Mouse (Mus musculus): ENCODE data around the gene Psmd9. TPM values are rescaled to one million over a fixed set of nuclear protein-coding genes. Genes with fewer than 3 reads are reported as not detected.

The Psmd9 gene
- polyA plus RNA-seq, 1 experiment from 2014 or later: 79.3 TPM

DNA sequence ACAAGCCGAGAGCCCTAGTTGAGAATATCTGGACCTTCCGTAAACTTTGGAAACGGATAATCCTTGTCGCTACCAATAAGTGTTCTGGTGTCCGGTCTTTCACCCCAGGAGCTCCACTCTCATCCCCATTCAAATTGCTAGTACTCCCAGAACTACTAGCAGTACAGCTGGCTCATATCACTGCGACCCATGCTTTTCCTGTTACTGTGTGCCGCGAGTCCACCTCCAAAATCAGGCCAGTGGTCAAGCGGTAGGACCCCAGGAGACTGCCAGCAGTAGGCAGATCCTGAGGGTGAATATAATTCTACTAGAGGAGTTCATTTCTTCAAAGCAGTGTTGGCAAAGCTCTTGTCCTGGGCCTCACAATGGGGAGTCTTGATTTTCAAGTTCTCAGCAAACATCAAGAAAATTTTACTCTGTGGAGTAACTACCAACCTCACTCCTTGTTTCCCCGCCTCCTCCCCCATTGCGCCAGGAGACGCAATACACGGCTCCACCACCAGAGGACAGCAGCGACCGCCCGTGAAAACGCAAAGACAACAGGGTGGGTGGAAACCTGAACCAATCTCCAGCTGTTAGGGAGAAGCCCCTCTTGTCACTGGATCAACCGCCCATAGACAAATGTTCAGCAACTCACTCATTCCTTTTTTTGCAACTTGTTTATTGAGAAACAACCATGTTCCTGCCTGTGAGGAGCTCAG is 36.0 kb upstream of the Psmd9 start:
- Histone ChIP-seq H3K36me3 (peaks cover 51% of the 10 kb centered on the region), H3K9me3 (no peaks in the 10 kb centered on the region), H3K27me3 (no peaks in the 10 kb centered on the region), H3K9ac (peak overlapping the region; percentile 100; the same call in 1 of the 2 replicates), H3K4me2 (peak overlapping the region; percentile 100), H3K4me3 (peak overlapping the region; percentile 76), H3K27ac (peak overlapping the region; percentile 100), H3K4me1 (replicated peaks) (peaks cover 76% of the 10 kb centered on the region)
- WGBS: 19% methylated on average over 18 of the region's 18 CpGs
- ATAC-seq (ENCODE audit: low FRiP score): no peak

DNA sequence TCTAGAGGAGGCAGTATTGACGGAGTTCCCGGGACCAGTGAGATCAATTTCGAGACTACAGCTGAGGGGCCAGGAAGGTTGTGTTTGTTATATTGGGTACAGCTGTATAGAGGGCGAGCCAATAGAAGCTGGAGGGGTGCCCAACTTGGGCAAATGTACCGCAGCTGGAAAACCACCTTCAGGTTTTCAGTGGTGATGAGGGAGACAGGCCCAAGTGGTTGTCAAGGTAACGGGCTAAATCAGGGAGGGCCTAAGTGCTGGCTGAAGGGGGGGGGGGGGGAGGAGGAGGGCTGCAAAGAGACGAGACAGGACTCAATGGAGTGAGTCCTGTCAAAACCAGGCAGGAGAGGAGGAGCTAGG is 35.4 kb upstream of the Psmd9 start:
- H3K36me3 ChIP-seq: peaks cover 45% of the 10 kb centered on the region
- H3K27ac ChIP-seq: peak overlapping the region; percentile 100
- H3K4me1 ChIP-seq (replicated peaks): peaks cover 75% of the 10 kb centered on the region
- ATAC-seq (ENCODE audit: low FRiP score): no peak
- H3K9me3 ChIP-seq: no peaks in the 10 kb centered on the region
- H3K27me3 ChIP-seq: no peaks in the 10 kb centered on the region
- H3K9ac ChIP-seq: peak overlapping the region; percentile 100
- peak overlapping the region; percentile 100 for H3K4me2 ChIP-seq
- peak overlapping the region; percentile 76 for H3K4me3 ChIP-seq
- WGBS: 17% methylated on average over 6 of the region's 7 CpGs

DNA sequence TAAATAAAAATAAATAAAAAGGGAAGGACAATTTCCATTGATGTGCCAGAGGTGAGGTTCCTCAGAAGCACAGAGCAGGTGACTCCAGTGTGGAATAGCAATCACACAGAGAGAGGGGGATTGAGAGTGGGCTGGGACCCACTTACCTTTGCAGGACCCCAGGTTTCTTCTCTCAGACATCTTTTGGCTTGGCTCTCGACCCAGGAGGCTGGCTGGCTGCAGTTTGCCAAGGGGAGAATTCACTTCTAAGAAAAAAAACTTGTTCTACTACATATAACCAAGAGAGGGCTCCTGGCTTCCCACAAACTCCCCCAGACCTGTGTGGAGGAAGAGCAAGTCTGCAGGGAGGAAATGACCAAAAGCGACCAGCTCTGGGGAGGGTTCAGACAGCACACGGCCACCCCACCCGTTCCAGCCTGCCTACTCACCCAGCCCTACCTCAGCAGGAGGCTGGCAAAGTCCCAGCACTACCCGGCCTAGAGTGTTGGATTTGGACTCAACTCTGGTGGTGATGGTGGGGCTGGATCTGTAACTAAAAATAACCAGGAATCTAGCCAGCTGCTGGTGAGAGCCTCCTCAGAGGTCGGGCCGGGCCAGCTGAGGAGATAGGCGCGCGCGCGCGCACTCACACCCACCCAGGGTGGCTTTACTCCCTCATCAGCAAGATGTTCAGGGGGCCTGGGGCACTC is 34.9 kb upstream of the Psmd9 start:
- Histone ChIP-seq H3K27me3 (no peaks in the 10 kb centered on the region), H3K4me1 (replicated peaks) (peaks cover 71% of the 10 kb centered on the region), H3K27ac (peak overlapping the region; percentile 100), H3K4me3 (peak overlapping the region; percentile 76), H3K9ac (peak overlapping the region; percentile 100), H3K9me3 (no peaks in the 10 kb centered on the region), H3K36me3 (peaks cover 40% of the 10 kb centered on the region), H3K4me2 (peak overlapping the region; percentile 100)
- no peak for ATAC-seq (ENCODE audit: low FRiP score)
- WGBS: 18% methylated on average over 13 of the region's 13 CpGs

DNA sequence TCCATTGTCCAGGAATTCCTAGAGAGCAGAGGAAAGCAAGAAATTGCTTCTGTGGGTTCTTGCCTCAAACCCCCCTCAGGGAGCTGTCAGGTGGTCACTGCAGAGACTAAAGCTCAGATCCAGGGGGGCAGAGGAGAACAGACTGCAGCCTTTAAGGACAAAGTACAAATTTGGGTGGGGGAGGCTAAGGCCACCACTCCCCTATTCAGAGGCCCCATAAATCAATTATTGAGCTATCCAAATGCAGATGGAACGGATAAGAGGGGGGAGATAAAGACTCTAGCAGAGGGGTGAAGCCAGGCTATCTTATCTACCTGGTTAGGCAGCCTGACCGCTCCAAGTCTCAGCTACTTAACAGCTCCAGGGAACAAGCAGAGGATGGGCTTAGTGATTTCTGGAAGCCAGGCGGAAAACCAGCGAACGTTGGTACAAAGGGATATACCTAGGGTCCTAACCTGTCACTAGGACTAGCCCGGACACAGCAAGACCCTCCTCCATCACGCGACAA is 34.3 kb upstream of the Psmd9 start:
- Histone ChIP-seq H3K9ac (peak overlapping the region; percentile 100), H3K4me2 (peak overlapping the region; percentile 100), H3K4me3 (peak overlapping the region; percentile 76), H3K27me3 (no peaks in the 10 kb centered on the region), H3K4me1 (replicated peaks) (peaks cover 71% of the 10 kb centered on the region), H3K27ac (peak overlapping the region; percentile 100), H3K9me3 (no peaks in the 10 kb centered on the region), H3K36me3 (peaks cover 34% of the 10 kb centered on the region)
- no peak for ATAC-seq (ENCODE audit: low FRiP score)
- 22% methylated on average over 8 of the region's 8 CpGs for WGBS

DNA sequence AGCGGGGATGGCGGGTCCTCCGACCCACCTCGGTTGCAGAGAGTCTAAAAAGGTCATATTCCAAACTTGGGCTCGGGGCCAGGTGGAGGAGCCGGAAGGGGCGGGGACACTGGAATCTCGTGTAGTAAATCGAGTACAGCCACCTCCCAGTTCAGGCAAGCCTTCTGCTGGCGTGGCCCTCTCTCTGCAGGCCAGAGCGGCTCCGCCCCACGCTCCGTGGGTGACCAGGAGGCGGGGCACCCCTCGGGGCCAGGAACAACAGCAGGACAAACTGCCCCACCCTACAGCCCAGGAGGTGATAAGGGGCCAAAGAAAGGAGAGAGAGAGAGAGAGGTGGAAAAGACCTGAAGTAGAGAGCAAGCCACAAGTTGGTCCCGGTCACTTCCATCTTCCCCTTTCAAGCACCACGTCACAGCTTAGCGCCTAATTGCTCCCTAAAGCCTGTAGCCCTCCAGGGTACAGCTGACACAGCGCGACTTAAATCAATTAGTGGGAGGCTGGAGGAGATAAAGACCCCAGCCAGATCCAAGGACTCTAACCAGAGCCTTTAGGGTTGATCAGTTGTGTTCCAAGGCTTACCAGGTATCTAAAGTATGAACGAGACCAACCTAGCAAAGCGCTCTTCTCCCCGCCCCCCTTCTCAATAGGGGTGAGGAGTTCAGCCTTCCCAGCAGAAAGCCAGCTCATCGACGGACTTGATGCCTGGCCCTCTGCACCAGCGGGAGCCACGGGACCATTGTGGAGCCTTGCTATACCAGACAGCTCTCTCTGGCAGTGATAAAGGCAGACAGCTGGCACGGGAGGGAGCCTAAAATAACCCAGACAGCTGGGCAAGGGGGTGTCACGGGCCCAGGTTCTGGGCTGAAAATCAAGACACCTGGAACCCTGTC is 33.5 kb upstream of the Psmd9 start:
- Histone ChIP-seq H3K4me2 (peak overlapping the region; percentile 100), H3K9ac (peak overlapping the region; percentile 100), H3K27me3 (no peaks in the 10 kb centered on the region), H3K9me3 (no peaks in the 10 kb centered on the region), H3K4me1 (replicated peaks) (peaks cover 71% of the 10 kb centered on the region), H3K36me3 (peaks cover 26% of the 10 kb centered on the region), H3K4me3 (peak overlapping the region; percentile 76), H3K27ac (peak overlapping the region; percentile 100)
- 3% methylated on average over 30 of the region's 30 CpGs for WGBS
- ATAC-seq (ENCODE audit: low FRiP score): peak; percentile 27

DNA sequence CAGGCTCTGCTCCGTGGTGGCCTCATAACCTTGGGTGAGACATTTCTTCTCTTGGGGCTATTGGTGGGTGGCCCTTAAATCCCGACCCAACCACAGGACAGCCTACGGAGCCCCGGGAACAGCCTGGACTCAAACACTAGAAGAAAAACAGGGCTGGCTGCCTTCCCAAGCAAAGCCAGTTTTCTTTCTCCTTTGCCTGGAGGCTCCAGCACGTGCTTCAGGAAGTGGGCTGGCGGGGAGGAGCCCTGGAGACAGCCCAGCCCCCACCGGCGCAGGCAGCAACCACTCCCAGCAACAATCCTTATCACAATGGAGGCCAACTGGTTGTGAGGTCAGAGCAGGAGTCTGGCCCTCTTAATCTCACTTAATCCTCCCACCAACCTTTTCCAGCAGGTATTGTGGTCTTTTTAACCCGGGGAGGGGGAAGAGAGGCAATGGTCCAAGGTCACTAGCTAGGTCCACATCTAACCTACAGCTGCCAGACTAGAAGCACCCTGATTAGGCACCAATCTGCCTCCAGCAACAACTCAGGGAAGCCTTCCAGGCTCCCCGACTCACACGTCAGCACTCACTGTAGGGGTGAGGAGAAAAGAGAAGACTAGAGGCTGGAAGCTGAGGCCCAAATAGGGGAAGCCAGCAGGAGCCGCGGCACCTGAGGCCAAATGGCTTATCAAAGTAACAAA is 32.7 kb upstream of the Psmd9 start:
- under 1% methylated on average over 13 of the region's 13 CpGs for WGBS
- no peak; the same call in 1 of the 2 replicates for ATAC-seq (ENCODE audit: low FRiP score)
- peak overlapping the region; percentile 100 for H3K4me2 ChIP-seq

DNA sequence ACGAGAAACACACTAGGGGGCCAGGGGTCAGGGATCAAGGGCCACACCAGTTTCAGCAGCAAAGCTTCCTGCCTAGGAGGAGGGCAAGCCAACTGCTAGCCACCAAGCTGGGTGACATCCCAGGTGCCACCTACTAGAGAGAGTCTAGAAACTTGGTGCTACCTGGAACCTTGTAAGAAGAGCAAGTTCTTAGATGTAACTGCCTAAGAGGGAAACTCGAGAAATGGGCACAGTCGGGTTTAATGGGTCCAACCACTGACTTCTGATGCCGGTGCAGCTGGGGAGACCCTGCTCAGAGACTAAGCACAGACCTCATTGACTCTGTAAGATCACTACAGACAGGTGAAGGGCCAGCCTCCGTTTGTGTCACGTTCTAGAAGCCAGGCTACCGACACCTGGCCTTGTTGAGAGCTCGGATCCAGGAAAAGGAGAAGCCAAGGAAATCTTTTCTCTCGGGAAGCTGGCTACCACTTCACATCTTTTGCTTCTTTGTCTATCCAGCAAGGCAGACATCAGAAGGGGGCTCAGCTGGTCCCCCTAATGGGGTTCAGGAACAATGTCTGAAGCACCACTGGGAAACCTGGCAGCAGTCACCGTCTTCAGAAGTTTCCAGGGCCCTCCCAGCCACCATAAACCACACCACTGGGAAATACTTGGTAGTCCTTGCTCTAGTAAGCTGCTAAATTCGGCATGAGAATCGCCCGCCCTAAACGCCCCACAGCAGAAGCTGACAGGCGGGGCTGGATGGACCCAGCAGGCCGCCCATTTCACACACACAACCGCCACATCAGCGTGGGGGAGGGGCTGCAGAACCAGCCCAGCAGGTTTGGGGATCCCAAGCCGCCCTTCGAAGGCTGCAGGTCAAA is 31.9 kb upstream of the Psmd9 start:
- peak overlapping the region; percentile 100 for H3K4me2 ChIP-seq
- under 1% methylated on average over 20 of the region's 20 CpGs for WGBS
- H3K9ac ChIP-seq: peak overlapping the region; percentile 100
- H3K4me3 ChIP-seq: peak overlapping the region; percentile 76
- peaks cover 60% of the 10 kb centered on the region for H3K4me1 ChIP-seq (replicated peaks)
- H3K9me3 ChIP-seq: no peaks in the 10 kb centered on the region
- peak overlapping the region; percentile 100 for H3K27ac ChIP-seq
- no peak for ATAC-seq (ENCODE audit: low FRiP score)
- peaks cover 24% of the 10 kb centered on the region for H3K36me3 ChIP-seq
- no peaks in the 10 kb centered on the region for H3K27me3 ChIP-seq

More for the DNA sequence above, 32.7 kb upstream of the Psmd9 start:
- Histone ChIP-seq H3K4me3 (peak overlapping the region; percentile 76), H3K27me3 (no peaks in the 10 kb centered on the region), H3K9me3 (no peaks in the 10 kb centered on the region), H3K36me3 (peaks cover 24% of the 10 kb centered on the region), H3K27ac (peak overlapping the region; percentile 100), H3K4me1 (replicated peaks) (peaks cover 68% of the 10 kb centered on the region), H3K9ac (peak overlapping the region; percentile 100)

DNA sequence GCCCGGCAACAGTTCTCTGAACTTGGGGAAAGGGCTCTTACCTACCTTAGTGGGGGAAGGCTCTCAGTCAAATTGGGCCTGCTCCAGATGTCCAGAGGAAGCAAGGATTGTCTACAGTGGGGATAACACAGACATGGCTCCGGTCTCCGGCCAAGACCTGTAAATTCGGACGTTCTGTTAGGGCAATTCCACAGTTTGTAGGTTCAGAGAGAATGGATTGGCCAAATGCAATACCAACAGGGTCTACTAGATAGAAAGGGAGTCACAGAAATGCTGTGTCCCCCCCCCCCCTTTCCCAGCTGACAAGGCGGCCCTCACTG is 31.3 kb upstream of the Psmd9 start:
- Histone ChIP-seq H3K4me2 (peak overlapping the region; percentile 100), H3K9me3 (no peaks in the 10 kb centered on the region), H3K27ac (peak overlapping the region; percentile 100), H3K4me3 (peak overlapping the region; percentile 76), H3K27me3 (no peaks in the 10 kb centered on the region), H3K4me1 (replicated peaks) (peaks cover 54% of the 10 kb centered on the region), H3K36me3 (peaks cover 22% of the 10 kb centered on the region), H3K9ac (peak overlapping the region; percentile 100)
- WGBS: 2% methylated on average over 6 of the region's 6 CpGs
- no peak for ATAC-seq (ENCODE audit: low FRiP score)

DNA sequence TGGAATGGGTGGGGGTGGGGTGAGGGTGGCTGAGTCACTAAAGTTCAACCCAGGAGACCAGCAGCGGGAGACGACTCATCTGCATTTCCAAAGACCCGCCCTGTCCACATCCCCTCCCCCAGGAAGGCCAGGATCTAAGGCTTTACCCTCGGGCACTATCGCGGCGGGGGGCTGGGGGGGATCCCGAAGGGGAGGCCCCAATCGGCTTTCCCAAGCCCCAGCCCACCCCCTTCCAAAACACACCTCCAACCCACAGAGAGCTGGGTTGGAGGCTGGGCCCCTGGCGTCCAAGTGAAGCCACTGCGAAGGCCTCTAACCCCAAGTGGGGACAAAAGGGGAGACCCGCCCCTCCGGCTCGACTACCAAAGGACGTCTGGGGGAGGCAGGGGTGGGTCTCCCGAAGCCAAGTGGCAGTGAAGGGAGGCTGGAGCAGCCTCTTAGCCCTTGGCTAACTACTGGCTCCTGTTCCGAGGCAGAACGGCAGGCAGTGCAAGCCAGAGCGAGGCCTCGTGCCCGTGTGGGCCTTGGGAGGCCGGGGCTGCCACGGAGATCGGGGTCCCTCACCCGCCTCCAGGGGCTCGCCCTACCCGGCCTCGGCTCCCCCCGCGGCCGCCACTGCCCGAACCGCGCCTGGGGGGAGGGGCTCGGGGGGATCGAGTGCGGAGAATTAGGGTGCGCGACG is 30.8 kb upstream of the Psmd9 start:
- H3K9ac ChIP-seq: peak overlapping the region; percentile 100
- H3K36me3 ChIP-seq: peaks cover 18% of the 10 kb centered on the region
- ATAC-seq (ENCODE audit: low FRiP score): peak; percentile 4; the same call in 1 of the 2 replicates
- H3K4me3 ChIP-seq: peak overlapping the region; percentile 76
- no peaks in the 10 kb centered on the region for H3K27me3 ChIP-seq
- H3K9me3 ChIP-seq: no peaks in the 10 kb centered on the region
- H3K4me2 ChIP-seq: peak overlapping the region; percentile 100
- peaks cover 52% of the 10 kb centered on the region for H3K4me1 ChIP-seq (replicated peaks)
- under 1% methylated on average over 34 of the region's 40 CpGs for WGBS
- H3K27ac ChIP-seq: peak overlapping the region; percentile 100

DNA sequence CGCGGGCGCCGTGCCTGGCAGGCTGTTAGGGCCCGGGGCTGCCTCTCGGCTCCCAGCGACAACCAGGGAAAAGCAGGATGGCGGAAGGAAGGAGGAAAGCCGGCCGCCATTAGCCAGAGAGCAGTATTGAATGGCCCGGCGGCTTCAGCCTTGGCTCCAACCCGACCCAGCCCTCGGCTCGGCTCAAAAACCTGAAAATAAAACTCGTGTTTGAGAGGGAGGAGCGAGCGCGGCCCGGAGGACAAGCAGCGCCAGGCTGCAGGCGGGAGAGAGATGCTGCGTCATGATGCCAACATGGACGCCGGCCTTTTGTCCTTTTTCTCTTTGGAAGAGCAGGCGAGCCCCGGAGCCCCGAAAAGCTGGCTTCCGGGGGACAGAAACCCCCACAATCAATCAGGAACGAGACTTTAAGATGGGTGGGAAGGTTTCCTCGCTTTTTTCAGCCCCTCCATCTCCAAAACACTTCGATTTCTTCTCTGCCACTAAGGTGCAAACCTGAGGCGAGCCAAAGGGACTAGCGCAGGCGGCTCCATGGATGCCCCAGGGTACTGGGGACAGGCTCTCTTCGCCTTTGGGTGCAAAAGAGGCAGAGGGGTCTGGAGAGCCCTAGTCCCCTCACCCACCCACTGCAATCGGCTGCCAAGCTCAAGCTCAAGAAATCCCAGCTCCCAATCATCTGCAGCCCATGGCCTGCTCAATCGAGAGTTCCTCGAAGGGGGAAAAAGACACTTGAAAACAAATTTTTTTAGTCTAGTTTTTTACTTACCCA is 30.1 kb upstream of the Psmd9 start:
- ATAC-seq (ENCODE audit: low FRiP score): no peak
- under 1% methylated on average over 38 of the region's 39 CpGs for WGBS

More for the DNA sequence above, 30.1 kb upstream of the Psmd9 start:
- H3K4me3 ChIP-seq: peak overlapping the region; percentile 76
- H3K27ac ChIP-seq: peak overlapping the region; percentile 100
- H3K9me3 ChIP-seq: no peaks in the 10 kb centered on the region
- H3K36me3 ChIP-seq: peaks cover 12% of the 10 kb centered on the region
- H3K4me1 ChIP-seq (replicated peaks): peaks cover 51% of the 10 kb centered on the region
- H3K4me2 ChIP-seq: peak overlapping the region; percentile 100
- no peaks in the 10 kb centered on the region for H3K27me3 ChIP-seq
- peak overlapping the region; percentile 100 for H3K9ac ChIP-seq

Data from hindbrain, embryonic 13.5 days (tissue).